Mouse (Mus musculus): ENCODE data around the gene Ugt1a6b. TPM values are rescaled to one million over a fixed set of nuclear protein-coding genes. Genes with fewer than 3 reads are reported as not detected.
A peak's percentile ranks its signal among the peaks of the same experiment; 100 is the strongest.

Gene Ugt1a6b
- polyA plus RNA-seq, 1 experiment, result 1.8 TPM

- DNase-seq (ENCODE audit: low read depth), result no peak
- TF ChIP-seq POLR2A (IDR thresholded peaks at IDR 0.05; ENCODE audit: borderline replicate concordance, extremely low read depth, insufficient read depth, insufficient read length, poor library complexity, severe bottlenecking) (no peak), CTCF (IDR thresholded peaks at IDR 0.05; ENCODE audit: borderline replicate concordance, extremely low read depth, insufficient read depth, insufficient read length) (no peak)
Measured at GRCm38 (mm10) chr1:88179657-88180056, 76.6 kb downstream of the Ugt1a6b start.

DNA sequence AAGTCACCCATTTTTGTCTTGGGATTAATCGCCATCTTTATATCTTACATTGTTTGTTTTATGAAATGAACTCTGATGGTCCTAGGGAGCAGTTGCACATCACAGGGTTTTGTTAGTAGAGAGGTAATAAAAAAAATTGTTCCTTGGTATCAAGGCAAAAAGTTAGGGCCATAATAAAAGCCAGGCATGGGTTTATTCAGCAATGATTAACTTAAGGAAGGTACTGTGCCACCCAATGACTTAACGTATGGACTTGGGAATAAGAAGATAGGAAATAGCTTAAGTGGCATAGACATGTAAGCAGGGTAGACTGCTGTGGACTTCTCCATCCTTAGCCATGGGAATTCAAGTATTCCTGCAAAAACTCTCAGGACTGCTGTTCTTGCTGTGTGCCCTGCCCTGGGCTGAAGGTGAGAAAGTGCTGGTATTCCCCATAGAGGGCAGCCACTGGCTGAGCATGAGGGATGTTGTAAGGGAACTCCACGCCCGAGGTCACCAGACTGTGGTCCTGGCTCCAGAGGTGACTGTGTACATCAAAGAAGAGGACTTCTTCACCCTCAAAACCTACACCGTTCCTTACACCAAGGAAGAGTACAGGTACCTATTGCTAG lies 83.4 kb downstream of the Ugt1a6b start:
- TF ChIP-seq POLR2A (IDR thresholded peaks at IDR 0.05; ENCODE audit: borderline replicate concordance, extremely low read depth, insufficient read depth, insufficient read length, poor library complexity, severe bottlenecking) (no peak), CTCF (IDR thresholded peaks at IDR 0.05; ENCODE audit: borderline replicate concordance, extremely low read depth, insufficient read depth, insufficient read length) (no peak)
- DNase-seq (ENCODE audit: low read depth), result no peak

DNA sequence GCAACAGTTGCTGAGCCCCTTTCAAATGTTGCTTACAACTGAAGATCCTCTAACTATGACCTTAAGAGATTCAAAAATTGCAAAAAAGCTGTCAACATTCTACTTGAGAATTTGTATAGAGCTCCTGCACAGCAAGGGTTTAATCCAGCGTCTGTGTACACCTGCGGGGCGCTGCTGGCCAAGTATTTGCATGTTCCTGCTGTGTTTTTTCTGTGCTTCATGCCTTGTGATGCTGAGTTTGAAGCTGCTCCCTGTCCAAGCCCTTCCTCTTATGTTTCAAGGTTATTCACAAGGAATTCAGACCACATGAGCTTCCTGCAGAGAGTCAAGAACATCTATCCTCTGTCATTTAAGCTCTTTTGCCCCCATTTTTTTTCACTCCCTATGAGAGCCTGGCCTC lies 89.1 kb downstream of the Ugt1a6b start:
- DNase-seq (ENCODE audit: low read depth), result no peak
- TF ChIP-seq POLR2A (IDR thresholded peaks at IDR 0.05; ENCODE audit: borderline replicate concordance, extremely low read depth, insufficient read depth, insufficient read length, poor library complexity, severe bottlenecking), result no peak
- no peak for TF ChIP-seq CTCF (IDR thresholded peaks at IDR 0.05; ENCODE audit: borderline replicate concordance, extremely low read depth, insufficient read depth, insufficient read length)

DNA sequence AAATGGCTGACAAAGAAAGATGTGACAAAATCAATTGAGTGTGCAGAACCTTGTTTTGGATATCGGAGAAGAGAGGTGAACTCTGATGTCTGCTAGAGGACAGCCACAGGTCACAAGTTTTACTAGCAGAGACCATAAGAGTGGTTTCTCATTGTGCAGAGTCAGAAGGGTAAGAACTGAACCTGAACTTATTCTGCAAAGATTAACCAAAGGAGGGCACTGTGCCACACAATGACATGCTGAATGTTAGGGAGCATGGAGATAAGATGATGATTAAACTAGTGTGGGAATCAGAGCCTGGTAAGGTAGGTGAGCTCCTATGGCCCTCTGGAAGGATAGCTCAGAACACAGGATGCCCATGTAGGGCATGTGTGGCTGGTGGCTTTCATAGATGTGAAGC lies 92.6 kb downstream of the Ugt1a6b start:
- DNase-seq (ENCODE audit: low read depth), result no peak
- no peak for TF ChIP-seq CTCF (IDR thresholded peaks at IDR 0.05; ENCODE audit: borderline replicate concordance, extremely low read depth, insufficient read depth, insufficient read length)
- no peak for TF ChIP-seq POLR2A (IDR thresholded peaks at IDR 0.05; ENCODE audit: borderline replicate concordance, extremely low read depth, insufficient read depth, insufficient read length, poor library complexity, severe bottlenecking)

GRCm38 (mm10) chr1:88197443-88197842 lies 94.4 kb downstream of the Ugt1a6b start:
- DNase-seq (ENCODE audit: low read depth), result no peak
- no peak for TF ChIP-seq POLR2A (IDR thresholded peaks at IDR 0.05; ENCODE audit: borderline replicate concordance, extremely low read depth, insufficient read depth, insufficient read length, poor library complexity, severe bottlenecking)
- TF ChIP-seq CTCF (IDR thresholded peaks at IDR 0.05; ENCODE audit: borderline replicate concordance, extremely low read depth, insufficient read depth, insufficient read length), result no peak

GRCm38 (mm10) chr1:88199996-88200395 lies 96.9 kb downstream of the Ugt1a6b start:
- no peak for DNase-seq (ENCODE audit: low read depth)
- TF ChIP-seq CTCF (IDR thresholded peaks at IDR 0.05; ENCODE audit: borderline replicate concordance, extremely low read depth, insufficient read depth, insufficient read length), result no peak
- no peak for TF ChIP-seq POLR2A (IDR thresholded peaks at IDR 0.05; ENCODE audit: borderline replicate concordance, extremely low read depth, insufficient read depth, insufficient read length, poor library complexity, severe bottlenecking)

DNA sequence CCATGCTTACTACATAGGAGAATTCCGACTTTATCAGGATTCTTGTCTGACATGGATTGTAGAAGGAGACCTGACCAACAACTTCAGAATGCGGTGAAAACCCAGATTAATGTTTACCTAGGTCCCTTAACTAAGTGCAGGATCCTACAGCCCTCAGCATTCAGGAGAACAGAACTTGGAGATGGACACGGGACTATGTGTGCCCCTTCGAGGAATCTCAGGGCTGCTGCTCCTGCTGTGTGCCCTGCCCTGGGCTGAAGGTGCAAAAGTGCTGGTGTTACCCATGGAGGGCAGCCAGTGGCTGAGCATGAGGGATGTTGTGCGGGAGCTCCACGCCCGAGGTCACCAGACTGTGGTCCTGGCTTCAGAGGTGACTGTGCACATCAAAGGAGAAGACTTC lies 97.4 kb downstream of the Ugt1a6b start, which contains the start of gene Ugt1a2:
TSS of gene Ugt1a2 (plus strand) at position 146 of the 400 bp plus-strand sequence.
- TF ChIP-seq CTCF (IDR thresholded peaks at IDR 0.05; ENCODE audit: borderline replicate concordance, extremely low read depth, insufficient read depth, insufficient read length) (no peak), POLR2A (IDR thresholded peaks at IDR 0.05; ENCODE audit: borderline replicate concordance, extremely low read depth, insufficient read depth, insufficient read length, poor library complexity, severe bottlenecking) (no peak)
- no peak for DNase-seq (ENCODE audit: low read depth)

GRCm38 (mm10) chr1:88205294-88205922 lies 102.4 kb downstream of the Ugt1a6b start, which contains the start of gene Dnajb3:
Gene Dnajb3 (minus strand): TSS chr1:88205782.
- TF ChIP-seq POLR2A (IDR thresholded peaks at IDR 0.05; ENCODE audit: borderline replicate concordance, extremely low read depth, insufficient read depth, insufficient read length, poor library complexity, severe bottlenecking), result peak; percentile 86
- TF ChIP-seq CTCF (IDR thresholded peaks at IDR 0.05; ENCODE audit: borderline replicate concordance, extremely low read depth, insufficient read depth, insufficient read length), result no peak
- peak; percentile 96 for DNase-seq (ENCODE audit: low read depth)

GRCm38 (mm10) chr1:88206843-88207479 lies 103.9 kb downstream of the Ugt1a6b start:
- no peak for DNase-seq (ENCODE audit: low read depth)
- no peak for TF ChIP-seq POLR2A (IDR thresholded peaks at IDR 0.05; ENCODE audit: borderline replicate concordance, extremely low read depth, insufficient read depth, insufficient read length, poor library complexity, severe bottlenecking)
- no peak for TF ChIP-seq CTCF (IDR thresholded peaks at IDR 0.05; ENCODE audit: borderline replicate concordance, extremely low read depth, insufficient read depth, insufficient read length)

DNA sequence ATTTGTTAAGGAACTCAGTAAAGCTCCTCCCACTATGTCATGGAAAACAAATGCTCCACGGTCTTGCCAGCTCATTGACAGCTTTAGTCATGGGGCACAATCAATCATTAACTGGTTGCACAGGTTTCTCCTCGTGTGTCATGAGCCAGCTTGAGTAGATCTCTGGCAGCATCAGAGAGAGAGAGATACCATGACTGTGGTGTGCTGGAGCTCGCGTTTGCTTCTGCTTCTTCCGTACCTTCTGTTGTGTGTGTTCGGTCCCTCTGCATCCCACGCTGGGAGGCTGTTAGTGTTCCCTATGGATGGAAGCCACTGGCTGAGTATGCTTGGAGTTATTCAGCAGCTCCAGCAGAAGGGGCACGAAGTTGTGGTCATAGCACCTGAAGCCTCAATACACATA lies 108.8 kb downstream of the Ugt1a6b start, which contains the start of gene Ugt1a1:
TSS of gene Ugt1a1 (plus strand) at position 148 of the 400 bp plus-strand sequence.
- peak; percentile 3 for DNase-seq (ENCODE audit: low read depth)
- no peak for TF ChIP-seq CTCF (IDR thresholded peaks at IDR 0.05; ENCODE audit: borderline replicate concordance, extremely low read depth, insufficient read depth, insufficient read length)
- TF ChIP-seq POLR2A (IDR thresholded peaks at IDR 0.05; ENCODE audit: borderline replicate concordance, extremely low read depth, insufficient read depth, insufficient read length, poor library complexity, severe bottlenecking), result no peak

DNA sequence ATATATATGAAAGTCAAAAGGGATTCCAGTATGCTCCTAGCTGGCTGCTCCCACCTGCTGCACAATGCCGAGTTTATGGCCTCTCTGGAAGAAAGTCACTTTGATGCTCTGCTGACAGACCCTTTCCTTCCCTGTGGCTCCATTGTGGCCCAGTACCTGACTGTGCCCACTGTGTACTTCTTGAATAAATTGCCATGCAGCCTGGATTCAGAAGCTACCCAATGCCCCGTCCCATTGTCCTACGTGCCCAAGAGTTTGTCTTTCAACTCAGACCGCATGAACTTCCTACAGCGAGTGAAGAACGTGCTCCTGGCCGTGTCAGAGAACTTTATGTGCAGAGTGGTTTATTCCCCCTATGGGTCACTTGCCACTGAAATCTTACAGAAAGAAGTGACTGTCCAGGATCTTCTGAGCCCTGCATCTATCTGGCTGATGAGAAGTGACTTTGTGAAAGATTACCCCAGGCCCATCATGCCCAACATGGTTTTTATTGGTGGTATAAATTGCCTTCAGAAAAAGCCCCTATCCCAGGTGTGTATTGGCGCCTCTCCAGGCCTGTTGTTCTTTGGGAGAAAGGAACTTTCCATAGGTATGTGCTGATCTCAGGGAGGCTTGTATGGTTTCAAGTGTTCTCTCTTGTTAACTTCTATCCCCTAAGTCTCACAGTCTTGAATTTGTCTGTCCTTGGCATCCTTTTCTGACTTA lies 109.4 kb downstream of the Ugt1a6b start:
- no peak for TF ChIP-seq POLR2A (IDR thresholded peaks at IDR 0.05; ENCODE audit: borderline replicate concordance, extremely low read depth, insufficient read depth, insufficient read length, poor library complexity, severe bottlenecking)
- no peak for TF ChIP-seq CTCF (IDR thresholded peaks at IDR 0.05; ENCODE audit: borderline replicate concordance, extremely low read depth, insufficient read depth, insufficient read length)
- peak; percentile 2 for DNase-seq (ENCODE audit: low read depth)
